Mouse (Mus musculus): Measurements from ENCODE around the gene Pgpep1.

The Pgpep1 gene

GRCm38 (mm10) chr8:70607603-70607897, 52.6 kb downstream of the Pgpep1 start:
- no peak for DNase-seq

- peak; percentile 44 for DNase-seq
Observed at GRCm38 (mm10) chr8:70606780-70607602, 53.2 kb downstream of the Pgpep1 start.

GRCm38 (mm10) chr8:70605871-70606779, 54.1 kb downstream of the Pgpep1 start:
- no peak for DNase-seq

- no peak for DNase-seq
Observed at GRCm38 (mm10) chr8:70604558-70604957, 55.6 kb downstream of the Pgpep1 start.

GRCm38 (mm10) chr8:70602139-70602811, 57.9 kb downstream of the Pgpep1 start:
- no peak for DNase-seq

GRCm38 (mm10) chr8:70601271-70601649, 58.9 kb downstream of the Pgpep1 start:
- DNase-seq = peak; percentile 90

- peak; percentile 76 for DNase-seq
Observed at GRCm38 (mm10) chr8:70600473-70601270, 59.5 kb downstream of the Pgpep1 start.

- no peak for DNase-seq
Observed at GRCm38 (mm10) chr8:70599507-70600290, 60.5 kb downstream of the Pgpep1 start.

- DNase-seq = no peak
Observed at GRCm38 (mm10) chr8:70598722-70599121, 61.5 kb downstream of the Pgpep1 start.

GRCm38 (mm10) chr8:70598283-70598682, 61.9 kb downstream of the Pgpep1 start:
- DNase-seq = peak; percentile 90

- DNase-seq = no peak
Observed at GRCm38 (mm10) chr8:70597417-70598272, 62.5 kb downstream of the Pgpep1 start.

- DNase-seq = no peak
Observed at GRCm38 (mm10) chr8:70596775-70597416, 63.3 kb downstream of the Pgpep1 start.
